Mouse (Mus musculus) T-helper 1 cell (primary cell): ENCODE results near the gene Stip1.
"Not testable (repeated sequence)": the region's sequence is repeated elsewhere in the genome, so short reads cannot be mapped to it uniquely, and the experiment has no call there.

Source experiments
- in situ Hi-C: fragments of 300-600 bp; cut with MboI, MseI; formaldehyde crosslinking; loops from one replicate; pipeline ENCODE4 v1.15.1; 2025; ENCODE audit warnings: high pct_unique_total_duplicates

The Stip1 gene

DNA sequence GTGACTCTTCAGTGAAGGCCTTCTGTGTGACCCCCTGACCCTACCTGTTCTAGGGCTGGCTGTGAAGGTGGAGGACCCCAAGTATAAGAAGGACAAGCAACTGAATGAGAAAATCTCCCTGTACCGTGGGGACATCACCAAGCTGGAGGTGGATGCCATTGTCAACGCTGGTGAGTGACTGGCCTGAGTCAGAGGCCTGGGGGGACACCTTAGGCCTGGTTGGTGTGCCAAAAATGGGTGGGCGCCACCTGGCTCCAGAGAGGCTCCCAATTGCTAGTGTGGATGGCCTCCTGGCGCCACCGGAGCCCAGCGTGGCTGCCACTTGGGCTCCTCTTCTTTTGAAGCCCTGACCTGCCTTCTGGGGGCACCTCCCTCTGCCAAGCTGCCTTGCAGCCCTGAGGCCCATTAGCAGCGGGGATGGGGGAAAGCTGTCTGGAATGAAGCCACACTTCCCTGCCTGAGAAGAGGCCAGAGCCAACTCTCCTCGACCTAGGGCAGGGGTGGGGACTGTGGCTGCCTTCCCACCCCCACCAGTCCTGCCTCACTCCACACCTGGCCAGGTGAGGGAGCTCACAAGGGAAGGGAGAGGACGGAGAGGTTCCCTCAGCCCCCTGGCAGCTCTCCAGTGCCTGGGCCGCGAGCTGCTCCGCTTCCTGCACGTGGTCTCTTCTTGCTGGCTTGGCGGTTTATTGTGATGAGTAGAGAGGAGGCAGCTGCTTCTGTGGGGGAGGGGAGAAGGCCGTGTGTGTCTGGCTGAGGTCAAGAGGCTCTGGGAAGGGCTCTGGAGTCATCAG, 26.5 kb upstream of the Stip1 start:
- in situ Hi-C loops: loop anchor here (5.0 to 10.0 kb wide), 2 partner anchors 129 to 356 kb away; no protein-coding TSS in a partner anchor

DNA sequence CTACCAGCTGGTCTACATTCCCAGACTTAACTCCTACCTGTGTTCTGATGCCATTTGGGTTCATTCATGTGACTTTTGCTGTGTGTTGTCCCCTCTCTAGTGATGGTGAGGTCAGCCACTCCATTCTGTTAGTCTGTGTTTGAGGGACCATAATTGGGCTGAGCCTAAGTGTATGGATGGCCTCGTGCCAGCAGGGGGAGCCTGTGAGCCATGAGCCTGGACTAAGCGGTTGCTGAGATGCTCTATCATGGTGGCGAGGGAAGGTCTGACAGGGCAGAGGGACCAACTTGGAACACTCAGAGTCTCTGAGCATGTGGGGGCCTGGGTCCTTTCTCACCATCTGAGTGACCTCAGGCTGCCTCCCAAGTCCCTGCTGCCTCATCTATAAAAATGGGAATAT, 24.8 kb upstream of the Stip1 start:
- in situ Hi-C loops: loop anchor here (10.0 kb wide), 1 partner anchor 130 kb away; no protein-coding TSS in a partner anchor

DNA sequence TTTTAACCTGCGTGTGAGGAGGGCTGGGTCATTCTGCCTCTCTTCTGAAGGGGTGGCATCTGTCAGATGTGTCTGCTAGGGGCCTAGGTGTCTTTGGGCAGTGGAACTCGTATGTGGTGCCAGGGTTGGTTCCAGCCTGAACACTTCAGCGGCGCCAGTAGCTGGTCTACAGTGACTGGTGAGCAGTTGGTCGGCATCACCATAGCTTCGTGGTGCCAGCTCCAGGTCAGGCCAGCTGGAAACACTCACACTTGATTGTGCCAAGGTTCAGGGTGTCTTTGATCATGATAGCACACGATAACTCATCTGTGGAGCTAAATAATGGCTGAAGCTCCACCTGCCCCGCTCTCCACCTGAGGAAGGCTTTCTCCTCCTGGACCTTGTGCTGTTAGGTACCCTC, 23.1 kb upstream of the Stip1 start:
- in situ Hi-C loops: loop anchor here (10.0 kb wide), 1 partner anchor 132 kb away; no protein-coding TSS in a partner anchor

DNA sequence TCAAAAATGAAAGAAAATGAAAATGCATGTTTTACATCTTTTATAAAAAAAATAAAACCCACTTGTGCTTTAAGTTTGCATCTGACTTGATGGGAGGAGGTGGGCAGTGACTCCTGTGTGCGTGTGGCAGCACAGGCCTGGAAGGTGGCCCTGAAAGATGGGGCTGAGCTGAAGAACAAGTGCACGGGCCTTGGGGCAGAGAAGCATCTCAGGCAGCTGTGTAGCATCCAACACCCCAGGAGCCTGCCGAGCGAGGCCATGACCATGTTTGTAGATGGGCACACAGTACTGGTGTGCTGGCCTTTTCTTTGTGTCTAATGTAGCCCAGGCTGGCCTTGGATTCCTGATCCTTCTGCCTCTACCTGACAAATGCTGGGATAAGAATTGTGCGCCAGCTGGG, 22.3 kb upstream of the Stip1 start:
- in situ Hi-C loops: loop anchor here (10.0 kb wide), 1 partner anchor 133 kb away; no protein-coding TSS in a partner anchor

DNA sequence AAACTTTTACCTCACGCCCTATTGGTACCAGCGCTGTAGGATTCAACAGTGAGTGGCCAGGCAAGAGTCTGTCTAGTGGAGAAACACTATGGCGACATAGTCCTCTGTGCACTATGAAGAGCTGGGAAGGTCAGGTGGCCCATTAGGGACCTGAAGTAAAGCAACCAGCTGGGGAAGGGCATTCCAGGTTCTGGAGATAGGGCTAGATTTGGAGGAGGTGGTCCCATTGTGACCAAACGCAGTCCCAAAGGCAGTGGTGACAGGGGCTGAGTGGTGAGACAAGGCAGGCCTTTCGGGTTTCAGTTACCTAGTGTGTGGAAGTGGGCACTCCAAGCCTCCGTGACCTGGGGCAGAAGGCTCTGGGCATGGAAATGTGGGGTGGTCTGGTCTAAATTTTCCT, 18.8 kb upstream of the Stip1 start:
- in situ Hi-C loops: no loop called here

DNA sequence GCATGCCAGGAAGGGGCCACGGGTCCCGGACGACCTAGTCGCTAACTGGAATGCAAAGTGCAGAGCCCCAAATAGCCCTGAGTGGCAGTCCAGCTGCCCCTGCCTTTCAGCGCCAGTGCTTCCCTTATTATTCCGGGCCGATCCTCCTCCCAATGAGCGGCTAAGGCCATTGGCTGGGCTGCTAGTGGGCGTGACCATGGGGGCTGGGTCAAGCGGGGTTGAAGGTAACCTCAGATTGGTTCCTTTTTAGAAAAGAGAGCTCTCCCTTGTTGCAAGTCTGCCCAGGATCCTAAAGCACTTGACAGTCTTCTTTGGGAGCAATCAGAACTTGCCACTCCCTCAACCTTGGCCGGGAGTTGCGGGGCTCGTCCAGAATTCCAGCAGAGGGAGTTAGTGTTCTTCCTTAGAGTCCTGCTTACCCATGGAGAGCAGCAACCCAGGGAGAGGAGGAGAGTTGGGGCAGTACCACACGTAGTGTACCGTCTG, 18.0 kb upstream of the Stip1 start:
- in situ Hi-C loops: no loop called here

DNA sequence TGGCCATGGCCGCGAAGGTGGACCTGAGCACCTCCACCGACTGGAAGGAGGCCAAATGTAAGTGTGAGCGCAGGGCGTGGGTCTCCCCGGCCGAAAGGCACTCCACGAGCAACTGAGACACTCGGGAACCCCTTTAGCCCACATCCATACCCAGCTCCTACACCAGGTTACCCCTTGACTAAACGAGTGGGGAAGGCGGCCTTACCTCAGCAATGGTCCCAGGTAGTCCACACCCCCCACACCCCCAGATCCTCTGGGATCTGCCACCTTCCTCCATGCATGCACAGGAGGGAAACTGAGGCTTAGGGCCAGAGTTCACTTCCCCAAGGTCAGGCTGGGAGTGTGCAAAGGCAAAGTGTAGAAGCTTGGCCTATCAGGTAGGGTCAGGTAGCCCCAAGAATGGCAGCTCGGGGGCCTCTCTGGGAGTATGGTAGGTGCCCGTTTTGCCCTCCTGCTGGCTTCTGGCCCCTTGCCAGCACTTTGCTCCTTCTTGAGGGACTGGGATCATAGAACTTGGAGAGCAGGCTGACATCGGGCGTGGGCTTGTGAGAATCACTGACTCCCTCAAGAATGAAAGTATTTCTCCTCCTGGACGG, 17.5 kb upstream of the Stip1 start:
- in situ Hi-C loops: no loop called here

DNA sequence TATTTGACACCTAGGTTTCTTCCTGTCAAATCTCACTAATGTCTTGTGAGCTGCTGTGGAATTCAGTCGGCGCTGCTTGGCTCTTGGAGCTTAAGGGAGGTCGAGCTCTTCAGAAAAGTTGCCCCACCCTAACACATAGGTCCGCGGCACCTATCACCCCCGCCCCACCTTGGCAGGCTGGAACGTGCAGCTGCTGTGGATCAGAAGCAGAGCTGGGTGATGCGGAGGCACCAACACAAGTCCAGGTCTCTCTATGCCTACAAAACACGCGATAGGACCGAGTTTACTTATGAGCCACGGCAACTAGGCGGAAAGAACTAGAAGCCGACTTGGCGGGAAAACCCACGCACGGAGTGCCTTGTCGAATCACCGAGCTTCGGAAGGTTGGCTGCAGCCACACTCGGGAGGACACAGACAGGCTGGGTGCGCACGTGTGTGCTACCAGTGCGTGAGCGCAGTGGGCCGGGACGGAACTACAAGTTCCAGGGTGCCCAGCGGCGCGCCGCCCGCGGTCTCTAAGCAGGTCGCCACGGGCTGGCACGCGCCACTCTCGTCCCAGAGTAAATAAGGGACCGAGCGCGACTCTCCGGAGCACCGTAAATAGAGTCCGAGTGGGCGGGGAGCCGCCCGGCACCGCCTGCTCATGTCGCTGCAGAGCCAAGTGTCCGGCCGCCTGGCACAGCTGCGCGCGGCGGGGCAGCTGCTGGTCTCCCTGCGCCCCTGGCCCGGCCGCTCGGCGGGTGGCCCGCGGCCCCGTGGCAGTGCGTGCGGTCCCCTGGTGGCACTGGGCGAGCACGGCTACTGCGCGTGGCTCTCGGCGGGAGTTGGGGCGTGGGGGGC, 16.7 kb upstream of the Stip1 start, which contains the start of gene Macrod1:
TSS of gene Macrod1 (plus strand) at position 563 of the 840 bp plus-strand sequence.
- in situ Hi-C loops: no loop called here

DNA sequence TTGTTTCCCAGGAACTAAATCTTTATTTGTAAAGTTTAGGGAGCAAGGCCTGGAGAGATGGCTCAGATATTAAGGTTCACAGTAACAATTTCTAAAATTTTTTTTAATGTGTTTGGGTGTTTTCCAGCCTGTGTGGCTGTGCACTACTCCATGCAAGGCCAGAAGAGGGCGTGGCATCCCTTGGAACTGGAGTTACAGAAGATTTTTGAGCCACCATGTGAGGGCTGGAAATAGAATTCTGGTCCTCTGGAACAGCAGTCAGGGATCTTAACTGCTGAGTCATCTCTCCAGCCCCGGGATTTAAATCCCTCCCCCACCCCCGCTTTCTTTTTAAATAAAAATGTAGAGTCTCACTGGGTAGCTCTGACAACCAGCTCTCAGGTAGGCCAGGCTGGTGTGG, 15.4 kb upstream of the Stip1 start:
- in situ Hi-C loops: no loop called here

DNA sequence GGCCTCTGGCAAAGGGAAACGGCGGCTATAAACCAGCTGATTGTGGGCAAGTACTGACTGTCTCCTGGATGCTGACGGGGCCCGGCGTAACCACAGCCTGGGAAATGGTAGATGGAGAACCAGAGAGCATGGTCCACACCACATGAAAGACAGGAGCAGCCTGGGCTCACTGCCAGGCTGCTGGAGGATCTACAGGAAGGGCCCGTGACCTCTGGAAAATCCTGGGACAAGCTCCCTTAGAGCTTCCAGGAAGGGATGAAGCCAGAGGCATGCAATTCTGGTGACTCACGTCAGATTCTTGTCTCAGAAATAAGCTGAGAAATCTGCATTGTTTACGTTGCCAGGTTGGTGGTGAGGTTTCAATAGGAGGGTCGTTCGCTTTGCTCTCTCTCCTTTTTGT, 15.0 kb upstream of the Stip1 start:
- in situ Hi-C loops: no loop called here

DNA sequence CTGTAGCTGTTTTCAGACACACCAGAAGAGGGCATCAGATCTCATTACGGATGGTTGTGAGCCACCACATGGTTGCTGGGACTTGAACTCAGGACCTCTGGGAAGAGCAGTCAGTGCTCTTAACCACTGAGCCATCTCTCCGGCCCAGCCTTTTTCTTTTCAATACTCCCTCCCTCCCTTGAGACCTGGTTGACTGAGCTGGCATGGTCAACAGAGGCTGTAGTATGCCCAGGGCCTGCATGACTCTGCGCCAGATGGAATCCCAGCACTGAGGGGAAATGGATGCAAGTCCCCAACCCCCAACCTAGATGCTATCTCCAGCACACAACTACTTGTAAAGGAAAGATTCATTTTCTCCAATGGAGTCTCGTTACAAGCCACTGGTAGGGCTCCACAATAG, 13.6 kb upstream of the Stip1 start:
- in situ Hi-C loops: not testable (repeated sequence)

DNA sequence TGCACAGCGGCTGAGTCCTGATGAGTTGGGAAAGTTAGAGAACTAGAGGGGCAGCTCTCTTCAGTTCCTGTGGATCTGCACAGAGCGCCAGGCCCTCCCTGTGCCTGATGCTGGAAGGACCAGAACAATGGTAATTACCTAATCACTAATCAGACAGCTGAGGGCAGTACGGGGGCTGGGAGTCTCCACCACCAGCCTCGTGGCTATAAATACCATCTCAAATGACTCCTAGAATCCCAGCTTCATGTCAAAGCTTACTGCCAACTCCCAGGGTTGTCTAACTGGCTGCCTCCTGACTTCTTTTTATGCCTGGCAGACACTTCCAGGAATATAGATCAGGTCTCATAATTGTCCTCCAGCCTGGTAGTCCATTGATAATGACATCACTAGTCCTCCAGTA, 4.9 kb upstream of the Stip1 start:
- in situ Hi-C loops: loop anchor here (25.0 kb wide), 1 partner anchor 1693 kb away; the partner anchor contains the start of genes 1700092M07Rik, Stx5a and Wdr74

DNA sequence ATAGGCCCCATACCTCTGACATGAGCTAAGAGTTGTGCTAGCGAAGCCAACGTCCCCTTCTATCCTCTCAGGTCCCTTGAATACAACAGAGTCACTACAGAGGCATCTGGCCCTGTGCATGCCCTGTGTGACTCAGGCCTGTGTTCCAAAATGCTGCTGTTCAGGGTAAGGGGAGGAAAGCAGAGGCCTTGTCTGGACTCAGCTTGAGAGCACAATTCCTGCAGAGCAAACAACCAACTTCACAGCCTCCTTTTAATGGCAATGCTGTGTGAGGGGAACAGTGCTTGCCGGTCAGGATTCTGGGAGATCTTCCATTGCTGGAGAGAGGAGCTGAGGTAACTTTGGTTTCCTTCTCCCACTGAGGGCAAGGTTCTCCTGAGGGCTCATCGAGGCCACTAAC, 4.5 kb upstream of the Stip1 start:
- in situ Hi-C loops: loop anchor here (25.0 kb wide), 1 partner anchor 1693 kb away; the partner anchor contains the start of genes 1700092M07Rik, Stx5a and Wdr74

DNA sequence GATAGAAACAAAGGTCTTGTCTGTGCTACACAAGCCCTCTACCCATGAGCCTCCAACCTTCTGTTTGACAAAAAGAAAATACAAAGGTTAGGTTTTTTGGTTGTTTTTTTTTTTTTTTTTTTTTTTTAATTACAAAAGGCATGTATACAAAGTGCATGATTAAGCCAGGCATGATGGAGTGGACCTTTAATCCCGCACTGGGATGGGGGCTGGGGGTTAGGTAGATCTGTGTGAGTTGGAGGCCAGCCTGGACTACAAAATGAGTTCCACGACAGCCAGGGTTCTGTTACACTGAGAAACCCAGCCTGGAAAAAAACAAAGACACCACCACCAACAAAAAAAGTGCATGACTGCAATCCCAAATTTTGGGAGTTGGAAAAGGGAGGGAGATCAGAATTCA, 1.4 kb upstream of the Stip1 start:
- in situ Hi-C loops: loop anchor here (25.0 kb wide), 1 partner anchor 1696 kb away; the partner anchor contains the start of genes 1700092M07Rik, Stx5a and Wdr74

DNA sequence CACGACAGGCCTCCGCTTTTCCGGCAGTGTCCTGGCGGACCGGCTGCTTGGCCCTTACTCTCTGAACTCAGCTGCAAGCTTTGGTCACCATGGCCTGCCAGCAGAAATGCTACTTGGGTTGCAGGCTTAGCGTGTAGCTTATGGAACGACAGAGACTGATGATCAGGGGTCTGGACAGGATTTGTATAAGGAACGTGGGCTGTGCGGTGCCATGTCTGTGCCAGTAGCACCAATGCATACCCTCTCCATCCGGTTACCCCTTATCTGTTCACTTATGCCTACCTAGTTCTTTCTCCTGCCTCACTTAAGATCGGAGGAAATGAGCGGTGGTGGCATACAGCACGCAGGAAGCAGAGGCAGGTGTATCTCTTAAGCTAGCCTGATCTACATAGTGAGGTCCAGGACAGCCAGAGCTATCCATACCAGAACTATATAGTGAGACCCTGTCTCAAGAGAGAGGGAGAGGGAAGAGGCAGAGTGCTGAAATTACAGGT, 917 bp upstream of the Stip1 start:
- in situ Hi-C loops: loop anchor here (25.0 kb wide), 1 partner anchor 1697 kb away; the partner anchor contains the start of genes 1700092M07Rik, Stx5a and Wdr74

DNA sequence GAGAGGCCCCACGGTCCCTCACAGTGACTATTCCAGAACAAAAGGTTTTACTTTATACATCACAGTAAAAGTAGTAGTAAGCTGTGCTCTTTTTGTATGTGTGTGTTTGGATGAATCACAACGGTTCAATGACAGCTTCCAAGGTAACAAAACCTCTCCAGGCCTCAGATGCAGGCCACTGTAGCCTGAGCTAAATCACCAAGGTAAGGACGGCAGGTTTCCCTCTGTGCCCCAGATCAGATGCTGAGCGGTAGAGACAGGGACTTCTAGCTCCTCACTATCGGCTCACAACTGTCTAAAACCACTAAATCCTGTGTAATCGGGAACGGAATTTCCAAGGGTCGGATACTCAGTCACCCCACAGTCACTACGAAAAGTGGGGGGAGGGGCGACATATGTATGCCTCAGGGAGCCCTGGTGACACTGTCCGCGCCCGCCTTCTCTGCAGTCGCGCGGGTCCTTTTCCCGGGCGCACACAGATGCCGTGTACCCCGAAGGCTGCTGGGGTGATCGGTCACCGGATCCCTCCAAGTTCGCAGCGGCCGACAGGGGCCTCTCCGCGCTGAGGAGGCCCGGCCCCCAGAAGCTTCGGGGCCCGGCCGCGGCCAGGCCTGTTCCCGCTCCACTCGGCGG, 563 bp downstream of the Stip1 start:
- in situ Hi-C loops: loop anchor here (10.0 to 25.0 kb wide), 2 partner anchors 1698 to 1866 kb away; partner anchors contain the start of genes 1700092M07Rik, Stx5a and Wdr74

DNA sequence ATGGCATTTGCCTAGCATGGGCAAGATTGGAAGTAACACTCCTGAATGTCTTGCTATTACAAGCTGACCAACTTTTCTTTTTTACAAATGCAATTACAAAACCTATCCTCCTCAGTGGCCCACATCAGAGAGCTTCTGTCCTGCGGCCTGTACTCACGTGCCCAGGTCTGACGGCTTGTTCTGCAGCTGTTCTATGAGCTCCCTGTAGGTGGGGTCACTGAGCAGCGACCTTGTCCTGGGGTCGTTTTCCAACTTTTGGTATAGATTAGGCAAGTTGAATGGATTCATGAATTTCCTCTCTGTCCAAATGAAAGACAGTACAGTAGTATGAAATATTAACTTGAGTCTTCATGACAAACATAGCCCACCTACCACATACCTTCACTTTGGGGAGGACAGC, 5.8 kb downstream of the Stip1 start:
- in situ Hi-C loops: loop anchor here (10.0 to 25.0 kb wide), 2 partner anchors 1703 to 1871 kb away; partner anchors contain the start of genes 1700092M07Rik, Stx5a and Wdr74

DNA sequence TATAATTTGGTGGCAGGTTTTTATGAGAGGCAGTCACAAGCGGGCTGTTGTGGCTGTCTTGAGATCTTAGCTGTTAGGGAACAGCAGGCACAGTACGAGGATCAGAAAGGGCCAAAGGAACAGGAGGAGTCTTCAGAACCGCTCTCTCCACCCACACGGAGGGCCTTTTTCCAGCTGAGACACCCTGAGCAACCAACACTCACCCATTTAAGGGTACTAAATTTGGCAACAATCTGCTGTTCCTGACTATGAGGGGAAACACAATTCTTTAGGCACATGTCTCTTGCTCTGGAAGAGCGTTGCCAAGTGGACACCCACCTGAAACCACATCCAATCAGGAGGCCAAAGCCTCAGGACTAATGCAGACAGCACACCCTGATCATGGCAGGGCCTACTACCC, 10.2 kb downstream of the Stip1 start:
- in situ Hi-C loops: loop anchor here (25.0 kb wide), 1 partner anchor 1708 kb away; the partner anchor contains the start of genes 1700092M07Rik, Stx5a and Wdr74

DNA sequence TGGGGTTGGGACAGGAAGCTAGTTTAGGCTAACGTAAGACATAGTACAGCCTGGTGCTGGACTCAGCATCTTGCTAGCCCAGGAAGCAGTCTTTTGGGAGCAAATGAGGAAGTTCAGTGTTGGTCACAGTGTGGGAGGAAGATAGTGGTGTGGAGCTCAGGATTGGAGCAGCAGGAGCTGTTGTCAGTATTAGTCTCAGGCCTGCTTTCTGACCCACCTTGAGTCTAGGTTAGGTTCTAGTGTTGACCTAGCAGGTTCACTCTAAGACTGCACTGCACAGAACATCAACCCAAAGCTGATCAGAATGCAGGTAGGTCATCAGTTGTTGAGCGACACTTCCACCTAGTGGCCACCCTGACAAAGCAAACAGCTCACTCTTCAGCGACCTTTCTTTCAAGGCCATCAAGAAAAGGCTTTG, 19.5 kb downstream of the Stip1 start:
- in situ Hi-C loops: loop anchor here (5.0 kb wide), 1 partner anchor 163 kb away; the partner anchor contains the start of gene Ccdc88b

DNA sequence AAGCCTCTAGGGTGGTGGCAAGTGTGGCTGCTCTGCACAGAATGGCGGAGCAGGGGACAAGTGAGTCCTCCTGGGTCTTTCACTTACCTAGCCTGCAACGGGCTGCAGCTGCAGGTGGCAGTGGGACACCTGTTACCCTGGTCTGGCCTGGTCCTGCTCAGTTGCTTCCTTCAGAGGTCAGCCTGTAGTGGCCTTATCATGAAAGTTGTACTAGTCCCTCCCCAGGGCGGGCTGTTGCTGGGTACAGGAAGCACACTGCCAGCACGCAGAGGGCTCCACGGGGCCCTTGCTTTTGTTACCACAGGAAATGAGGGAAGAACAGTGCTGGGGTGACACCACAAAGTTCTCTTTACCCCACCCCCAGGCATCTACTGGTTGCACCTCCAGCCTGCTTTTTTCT, 20.6 kb downstream of the Stip1 start, which contains the start of gene Fermt3:
TSS of gene Fermt3 (minus strand) at position 279 of the 400 bp plus-strand sequence.
- in situ Hi-C loops: loop anchor here (5.0 kb wide), 1 partner anchor 42 kb away; the partner anchor contains the start of gene Plcb3
